Mouse (Mus musculus) heart, postnatal 0 days (tissue): ENCODE measurements around the gene Rnf121.

ENCODE experiments used
- CTCF ChIP-seq: IDR thresholded peaks from 2 replicates; pipeline ENCODE4 v1.5.1; 2016; ENCODE audit warnings: antibody characterized with exemption, control low read depth, low read depth
- EP300 ChIP-seq: IDR thresholded peaks from 2 replicates; pipeline ENCODE4 v1.6.1; 2016; ENCODE audit warnings: antibody characterized with exemption, low read depth

DNA sequence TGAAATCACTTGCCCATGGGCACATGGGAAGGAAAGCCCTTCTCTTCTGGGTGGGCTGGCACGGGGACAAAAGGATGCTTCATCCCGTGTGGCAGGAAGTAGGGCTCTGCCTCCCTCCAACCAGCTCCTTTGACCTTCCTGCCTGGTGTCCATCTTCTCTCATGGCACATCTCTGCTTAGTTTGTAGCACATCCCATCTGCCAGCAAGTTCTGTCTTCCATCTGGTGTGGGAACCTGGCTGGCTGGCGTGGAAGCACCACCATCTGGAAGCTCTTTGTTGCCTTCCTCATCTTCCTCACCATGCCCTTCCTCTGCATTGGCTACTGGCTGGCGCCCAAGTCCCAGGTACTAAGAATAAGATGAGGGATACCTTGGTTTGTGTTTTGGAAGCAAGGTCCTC lies 22.1 kb upstream of the Rnf121 start:
- no peak for TF ChIP-seq EP300
- no peak for TF ChIP-seq CTCF
